Mouse (Mus musculus) embryonic stem cell, embryonic (primary cell): ENCODE measurements at regions not wholly inside any gene's neighbourhood (a gene's known extent, or its start where the extent isn't known, plus 50 kb on each side); places are given as distances from the start of the nearest gene placed in this dataset.

ENCODE experiments used
- CTCF ChIA-PET, 4 experiments: fragments of 300-600 bp in 2 of 4; fragments of 350-600 bp in 2 of 4; sonication (Branson Sonifier 250); formaldehyde crosslinking; loops; one replicate each; lab custom pipeline; 2022; ENCODE audit warnings: inconsistent platforms in 2 of 4; lab: Charles Lee
- POLR2A ChIA-PET, 4 experiments: fragments of 300-600 bp in 2 of 4; fragments of 350-600 bp in 2 of 4; sonication (Branson Sonifier 250); formaldehyde crosslinking; loops; one replicate each; lab custom pipeline; 2022; ENCODE audit warnings: antibody characterized with exemption in 4 of 4, inconsistent platforms in 1 of 4; lab: Charles Lee

DNA sequence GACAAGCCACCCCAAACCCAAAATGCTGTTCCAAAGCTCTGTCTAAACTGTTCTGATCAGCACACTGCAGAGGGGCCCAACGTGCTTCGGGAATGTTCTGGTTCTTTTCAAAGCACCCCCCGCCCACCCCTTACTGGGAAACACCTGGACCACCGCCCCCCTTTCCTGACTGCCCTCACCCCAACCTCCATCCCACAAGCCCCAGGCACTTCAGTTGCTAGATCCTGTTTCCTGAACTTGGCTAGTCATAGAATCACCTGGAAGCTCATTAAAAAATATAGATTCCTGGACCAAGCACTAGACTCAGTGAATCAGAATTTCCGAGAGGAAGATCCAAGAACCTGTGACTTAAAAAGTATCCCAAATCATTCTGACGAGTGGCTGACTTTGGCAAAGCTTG lies 80.9 kb upstream of the Rgma start:
- ChIA-PET POLR2A (no interaction called here), CTCF (no interaction called here)

- ChIA-PET POLR2A (no interaction called here), CTCF (no interaction called here)
Observed at GRCm38 (mm10) chr7:73302501-73302900, 72.8 kb upstream of the Rgma start.

GRCm38 (mm10) chr7:73303818-73304217 lies 71.5 kb upstream of the Rgma start:
- ChIA-PET POLR2A (no interaction called here), CTCF (no interaction called here)

GRCm38 (mm10) chr7:73304799-73305198 lies 70.5 kb upstream of the Rgma start:
- CTCF ChIA-PET: no interaction called here
- POLR2A ChIA-PET: interaction anchor here in 3 of 4 experiments (0.6 to 1.5 kb wide), 7 partner anchors 9 to 95 kb away, joined by 3 to 8 read pairs (median 3); no protein-coding TSS in a partner anchor

- ChIA-PET POLR2A (interaction anchor here in 3 of 4 experiments (0.6 to 1.5 kb wide), 7 partner anchors 10 to 94 kb away, joined by 3 to 8 read pairs (median 3); no protein-coding TSS in a partner anchor), CTCF (no interaction called here)
Observed at GRCm38 (mm10) chr7:73305286-73305975, 69.9 kb upstream of the Rgma start.

DNA sequence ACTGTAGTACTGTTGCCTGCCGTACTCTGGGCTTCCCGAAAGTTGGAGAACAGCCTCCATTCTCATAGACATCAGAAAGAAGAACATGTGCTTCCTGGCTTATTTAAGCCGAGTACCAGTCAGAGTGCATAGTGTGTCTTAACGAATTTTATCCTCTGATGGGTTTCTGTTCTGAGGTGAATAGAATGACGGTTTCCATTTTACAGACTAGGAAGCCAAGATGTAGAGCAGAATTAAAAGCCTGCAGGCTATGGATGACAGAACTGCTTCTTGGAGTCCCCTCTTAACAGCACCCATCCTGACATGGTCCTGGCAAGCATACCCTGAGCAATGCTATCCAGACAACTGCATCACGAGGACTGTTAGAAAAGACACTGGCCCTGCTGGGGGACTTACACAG lies 69.0 kb upstream of the Rgma start:
- POLR2A ChIA-PET: interaction anchor here in 2 of 4 experiments (0.6 to 0.7 kb wide), 6 partner anchors 37 to 1439 kb away, joined by 3 to 7 read pairs (median 4); no protein-coding TSS in a partner anchor
- CTCF ChIA-PET: interaction anchor here in 2 of 4 experiments (0.6 to 0.7 kb wide), 4 partner anchors 16 to 906 kb away, joined by 3 to 20 read pairs (median 4); no protein-coding TSS in a partner anchor

DNA sequence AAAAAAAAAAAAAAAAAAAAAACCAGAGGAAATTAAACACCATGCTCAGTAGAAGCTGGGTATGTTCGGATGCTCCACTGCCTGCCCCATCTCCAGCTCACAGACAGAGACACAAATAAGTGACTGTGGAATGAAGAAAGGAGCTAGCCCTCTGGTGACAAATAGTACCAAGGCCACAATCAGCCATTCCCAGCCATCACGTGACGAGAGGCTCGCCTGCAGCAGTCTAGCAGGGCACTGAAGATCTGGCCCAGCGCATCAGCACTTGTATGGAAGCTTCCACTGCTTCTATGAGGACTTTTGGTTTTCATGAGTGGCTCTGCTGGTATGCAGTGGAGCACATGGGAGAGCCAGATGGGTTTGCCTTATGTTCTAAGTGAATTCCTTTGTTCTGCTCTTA lies 68.6 kb upstream of the Rgma start:
- ChIA-PET CTCF (interaction anchor here in 3 of 4 experiments (0.6 to 0.7 kb wide), 7 partner anchors 16 to 1068 kb away, joined by 3 to 20 read pairs (median 3); no protein-coding TSS in a partner anchor), POLR2A (interaction anchor here in 2 of 4 experiments (0.6 to 1.0 kb wide), 7 partner anchors 13 to 1439 kb away, joined by 3 to 7 read pairs (median 4); no protein-coding TSS in a partner anchor)

DNA sequence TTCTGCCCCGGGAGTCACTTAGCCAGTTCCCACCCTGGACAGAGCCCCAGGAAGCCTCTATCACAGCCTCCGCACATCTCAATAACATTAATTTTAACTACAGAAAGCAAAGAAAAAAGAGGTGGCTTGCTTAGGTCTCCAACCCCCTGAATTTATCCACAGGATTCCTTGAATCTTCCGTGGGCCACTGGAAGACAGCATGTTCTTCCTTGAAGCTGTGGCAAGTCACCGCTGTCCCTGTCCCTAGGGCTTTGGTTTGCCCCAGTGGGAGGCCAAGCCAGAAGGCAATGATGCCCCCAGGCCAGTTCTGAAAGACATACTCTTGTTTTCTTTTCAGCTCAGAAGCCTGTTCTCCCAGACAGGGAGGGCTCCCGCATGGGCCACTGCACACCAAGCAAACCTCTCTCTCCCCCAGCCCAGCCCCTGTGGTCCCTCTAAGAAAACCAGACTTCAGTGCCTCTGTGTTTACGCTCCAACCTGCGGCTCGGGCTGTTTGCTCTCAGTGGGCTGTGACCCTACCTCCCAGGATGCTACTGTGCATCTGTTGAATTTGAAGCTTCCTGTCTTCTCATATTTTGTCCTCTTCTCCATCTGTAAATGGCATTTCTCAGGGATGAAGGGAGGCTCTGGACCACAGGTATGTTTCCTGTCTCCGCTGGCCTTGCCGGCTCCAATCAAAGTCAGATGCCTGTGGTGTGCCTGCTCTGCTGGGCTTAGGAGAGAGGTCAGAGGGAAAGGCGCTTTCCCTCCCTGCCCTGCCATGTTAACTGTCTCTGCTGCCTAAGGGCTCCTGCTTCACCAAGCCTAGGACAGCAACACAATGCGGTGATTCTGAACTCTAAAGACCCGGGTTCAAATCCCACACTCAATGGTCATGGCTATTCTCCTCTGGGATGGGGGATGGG lies 67.5 kb upstream of the Rgma start:
- POLR2A ChIA-PET: interaction anchor here in 1 of 4 experiments (1.0 kb wide), 1 partner anchor 12 kb away, joined by 3 read pairs; no protein-coding TSS in a partner anchor
- CTCF ChIA-PET: no interaction called here

DNA sequence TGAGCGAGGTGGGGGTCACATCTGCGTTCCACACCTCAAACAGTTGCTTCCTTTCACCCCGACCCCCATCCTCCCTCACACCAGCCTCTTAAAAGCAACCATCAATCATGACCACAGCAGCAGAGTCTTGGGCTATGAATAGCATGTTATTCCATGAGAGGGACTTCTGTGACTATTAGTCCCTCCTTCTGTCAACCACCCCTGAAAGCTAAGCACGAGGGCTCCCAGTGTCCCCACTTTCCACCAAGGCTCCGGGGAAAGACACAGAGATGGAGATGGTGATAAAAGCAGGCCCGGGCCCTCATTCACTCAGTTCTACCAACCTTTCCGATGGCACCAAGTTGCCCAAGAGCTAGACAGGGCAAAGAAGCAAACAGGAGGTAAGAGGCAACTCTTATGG lies 66.3 kb upstream of the Rgma start:
- CTCF ChIA-PET: no interaction called here
- POLR2A ChIA-PET: interaction anchor here in 1 of 4 experiments (1.0 kb wide), 1 partner anchor 13 kb away, joined by 4 read pairs; no protein-coding TSS in a partner anchor

DNA sequence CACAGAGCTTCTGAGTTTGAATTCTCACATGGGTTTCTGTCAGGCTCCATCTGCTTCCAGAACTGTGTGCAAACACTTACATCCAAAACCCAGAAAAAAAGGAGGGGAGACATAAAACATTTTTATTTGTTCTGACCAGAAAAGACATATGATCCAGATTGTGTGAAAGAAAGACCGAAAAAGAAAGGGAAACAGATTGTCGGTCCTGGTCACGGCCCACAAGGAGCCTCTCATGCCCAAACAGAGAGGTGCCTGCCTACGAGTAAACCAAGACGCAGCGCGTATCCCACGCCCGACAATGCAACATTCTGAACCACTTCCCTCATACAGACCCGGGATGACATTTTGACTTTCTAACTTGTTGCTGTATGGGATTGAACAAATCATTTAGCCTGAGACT lies 65.3 kb upstream of the Rgma start:
- POLR2A ChIA-PET: interaction anchor here in 1 of 4 experiments (1.0 kb wide), 1 partner anchor 12 kb away, joined by 4 read pairs; no protein-coding TSS in a partner anchor
- CTCF ChIA-PET: no interaction called here

DNA sequence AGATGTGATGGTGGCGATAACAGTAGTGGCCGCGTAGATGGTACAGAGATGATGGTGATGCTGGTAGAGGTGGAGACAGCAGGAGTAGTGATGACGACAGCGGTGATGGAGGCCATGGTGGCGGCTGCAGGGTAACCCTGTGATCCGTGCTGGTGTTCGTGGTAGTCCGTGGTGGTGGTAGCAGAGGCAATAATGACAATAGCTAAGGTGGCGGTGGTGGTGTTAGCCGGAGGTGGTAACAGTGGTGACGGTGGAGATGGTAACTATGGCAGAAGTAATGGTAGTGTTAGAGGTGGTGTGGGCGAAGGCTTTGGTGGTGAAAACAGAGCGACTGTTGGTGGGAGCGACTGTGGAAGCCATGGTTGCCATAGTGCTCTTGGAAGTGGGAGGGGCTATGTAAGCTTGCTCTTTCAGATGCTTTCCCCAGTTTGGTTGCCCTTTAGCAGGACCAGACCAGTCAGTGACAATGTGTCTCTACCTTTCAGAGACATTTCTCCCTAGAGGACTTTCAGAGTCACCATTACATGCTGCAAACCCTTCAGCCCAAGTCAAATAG lies 64.7 kb upstream of the Rgma start:
- CTCF ChIA-PET: no interaction called here
- POLR2A ChIA-PET: interaction anchor here in 1 of 4 experiments (0.7 to 1.2 kb wide), 2 partner anchors 11 to 17 kb away, joined by 3 read pairs; no protein-coding TSS in a partner anchor

DNA sequence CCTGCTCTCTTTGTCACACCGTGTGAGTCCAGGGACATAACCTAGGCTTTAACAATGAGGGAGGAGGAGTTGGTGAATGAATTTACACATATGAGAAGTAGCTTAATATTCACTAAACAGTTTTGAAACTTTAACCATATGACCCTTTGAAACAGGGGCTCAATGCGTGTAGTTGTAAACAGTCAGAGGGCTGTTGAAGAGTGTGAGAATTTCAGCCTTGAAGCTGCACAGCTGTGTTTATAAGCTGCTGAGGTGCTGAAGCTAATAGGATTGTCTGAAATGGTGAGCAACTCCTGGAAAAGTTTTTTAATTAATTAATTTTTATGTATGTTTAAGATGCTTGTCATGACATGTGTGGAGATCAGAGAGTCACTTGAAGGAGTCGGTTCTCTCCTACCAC lies 59.8 kb upstream of the Rgma start:
- ChIA-PET POLR2A (interaction anchor here in 1 of 4 experiments (0.7 kb wide), 1 partner anchor 915 kb away, joined by 3 read pairs; no protein-coding TSS in a partner anchor), CTCF (no interaction called here)

DNA sequence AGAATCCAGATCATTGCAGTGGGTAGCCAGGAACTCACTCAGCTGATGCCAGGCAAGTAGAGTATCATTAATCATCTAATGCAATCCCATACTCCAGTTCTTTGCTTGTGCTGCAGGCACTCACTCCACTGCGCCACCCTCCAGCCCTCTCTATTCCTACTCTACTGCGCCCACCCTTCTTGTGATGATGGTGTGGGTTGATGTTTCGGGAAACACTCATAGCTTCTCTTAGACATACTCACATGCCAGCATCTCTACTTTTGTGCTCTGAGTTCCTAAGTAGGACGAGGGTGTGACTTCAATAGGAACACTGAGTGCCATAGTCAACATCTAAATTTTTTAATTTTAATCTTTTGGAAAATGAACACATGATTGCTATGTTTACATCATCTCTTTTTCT lies 57.7 kb upstream of the Rgma start:
- POLR2A ChIA-PET: no interaction called here
- CTCF ChIA-PET: no interaction called here

DNA sequence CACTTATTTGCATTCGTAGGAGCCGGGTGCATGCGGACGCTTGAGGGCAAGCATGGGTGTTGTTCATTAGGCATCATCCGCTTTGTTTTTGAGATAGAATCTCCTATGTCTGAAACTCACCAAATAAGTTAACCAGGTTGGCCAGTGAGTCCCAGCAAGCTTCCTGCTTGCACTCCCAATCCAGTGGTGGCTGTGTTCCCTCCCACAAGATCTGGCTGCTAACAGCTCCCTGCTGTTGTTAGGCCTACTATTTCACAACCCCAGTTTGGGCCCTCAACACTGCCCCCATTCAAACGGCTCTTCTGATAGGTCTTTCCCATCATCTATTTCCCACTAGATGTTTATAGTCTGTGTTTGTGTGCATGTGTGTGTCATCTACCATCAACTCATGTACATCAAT lies 56.3 kb upstream of the Rgma start:
- ChIA-PET POLR2A (interaction anchor here in 2 of 4 experiments (0.5 to 1.2 kb wide), 2 partner anchors 13 to 14 kb away, joined by 3 read pairs; no protein-coding TSS in a partner anchor), CTCF (no interaction called here)

DNA sequence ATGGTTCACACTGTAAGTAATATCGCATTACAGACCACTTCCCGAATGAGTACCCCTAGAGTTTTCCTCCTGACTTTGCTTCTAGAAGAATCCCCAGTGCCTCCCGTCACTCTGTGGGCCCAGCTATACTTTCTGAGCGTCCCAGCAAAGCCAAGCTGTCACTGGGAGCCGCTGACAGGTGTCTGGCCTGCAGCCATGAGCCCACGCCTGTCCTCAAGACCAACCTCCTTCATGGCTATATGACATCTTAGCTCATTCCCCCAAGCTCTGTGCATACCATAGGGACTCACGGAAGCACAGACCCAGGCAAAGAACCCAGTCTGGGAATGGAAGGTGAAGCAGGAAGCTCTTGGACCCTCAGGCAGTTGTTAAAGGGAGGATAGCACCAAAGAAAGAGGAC lies 55.3 kb upstream of the Rgma start:
- CTCF ChIA-PET: no interaction called here
- POLR2A ChIA-PET: interaction anchor here in 2 of 4 experiments (0.9 to 1.0 kb wide), 3 partner anchors 8 to 14 kb away, joined by 3 read pairs; no protein-coding TSS in a partner anchor

- ChIA-PET CTCF (interaction anchor here in 3 of 4 experiments (0.5 to 0.7 kb wide), 5 partner anchors 9 to 305 kb away, joined by 3 to 20 read pairs (median 3); no protein-coding TSS in a partner anchor), POLR2A (interaction anchor here (0.6 to 2.5 kb wide), 21 partner anchors 9 to 184 kb away, joined by 3 to 11 read pairs (median 4); no protein-coding TSS in a partner anchor)
Observed at GRCm38 (mm10) chr7:73322466-73323151, 52.7 kb upstream of the Rgma start.

- ChIA-PET POLR2A (interaction anchor here in 2 of 4 experiments (1.5 to 2.5 kb wide), 2 partner anchors 10 to 26 kb away, joined by 4 to 11 read pairs; no protein-coding TSS in a partner anchor), CTCF (no interaction called here)
Observed at GRCm38 (mm10) chr7:73323556-73323955, 51.8 kb upstream of the Rgma start.

DNA sequence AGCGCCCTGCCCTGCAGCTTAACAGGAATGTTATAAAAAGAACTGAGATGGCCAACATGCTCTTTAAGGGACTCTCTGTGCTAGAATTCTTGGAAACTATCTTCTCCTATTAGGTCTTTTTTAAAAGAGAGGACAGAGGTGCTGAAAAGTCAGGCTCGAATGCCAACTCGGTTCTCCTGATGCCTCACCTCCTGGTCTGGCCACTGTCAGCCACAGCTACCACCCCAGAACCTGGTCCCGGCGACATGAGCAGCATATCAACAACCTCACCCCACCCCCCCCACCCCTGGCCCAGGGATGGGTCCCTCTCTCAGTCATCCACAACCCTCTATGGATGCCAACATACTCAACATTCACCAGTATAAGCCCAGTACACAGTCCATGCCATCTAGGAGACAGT lies 49.8 kb upstream of the Rgma start:
- CTCF ChIA-PET: no interaction called here
- POLR2A ChIA-PET: interaction anchor here in 1 of 4 experiments (0.7 to 1.1 kb wide), 2 partner anchors 32 to 759 kb away, joined by 3 read pairs; no protein-coding TSS in a partner anchor
